Mouse (Mus musculus) intestine, postnatal 0 days (tissue): ENCODE measurements around the gene C130050O18Rik. TPM values are rescaled to one million over a fixed set of nuclear protein-coding genes. Genes with fewer than 3 reads are reported as not detected.
A peak's percentile ranks its signal among the peaks of the same experiment; 100 is the strongest.

Experiments
- ATAC-seq: fragments of 200-750 bp; cut with Nextera tagmentation; 2 replicates; pipeline ENCODE4 v1.8.0; 2017; ENCODE audit warnings: mild to moderate bottlenecking, moderate TSS enrichment, moderate library complexity
- H3K27ac ChIP-seq: fragments of 300-500 bp; sonication (generic); 2 replicates; pipeline ENCODE4 v1.5.1; 2014; ENCODE audit warnings: mild to moderate bottlenecking, low read depth, low read length, moderate library complexity
- H3K27me3 ChIP-seq: fragments of 300-500 bp; sonication (generic); replicated peaks from 2 replicates; pipeline ENCODE4 v1.6.1; 2014; ENCODE audit warnings: low read length, mixed read lengths; ENCODE audit not compliant: control insufficient read depth, insufficient read depth
- H3K36me3 ChIP-seq: fragments of 300-500 bp; sonication (generic); 2 replicates; pipeline ENCODE4 v1.6.1; 2014; ENCODE audit warnings: mild to moderate bottlenecking, moderate library complexity; ENCODE audit not compliant: control insufficient read depth, insufficient read depth
- H3K4me1 ChIP-seq: fragments of 300-500 bp; sonication (generic); replicated peaks from 2 replicates; pipeline ENCODE4 v1.6.1; 2014; ENCODE audit warnings: antibody characterized with exemption, low read length, mixed read lengths; ENCODE audit not compliant: control insufficient read depth, insufficient read depth
- H3K4me2 ChIP-seq: fragments of 300-500 bp; sonication (generic); replicated peaks from 2 replicates; pipeline ENCODE4 v1.6.1; 2014; ENCODE audit warnings: low read depth, mild to moderate bottlenecking, moderate library complexity
- H3K4me3 ChIP-seq: fragments of 300-500 bp; sonication (generic); 2 replicates; pipeline ENCODE4 v1.5.1; 2014; ENCODE audit warnings: low read depth, low read length
- H3K9ac ChIP-seq: fragments of 300-500 bp; sonication (generic); 2 replicates; pipeline ENCODE4 v1.6.1; 2014; ENCODE audit warnings: mild to moderate bottlenecking, low read depth, low read length
- H3K9me3 ChIP-seq: fragments of 300-500 bp; sonication (generic); 2 replicates; pipeline ENCODE4 v1.6.1; 2016; ENCODE audit warnings: mixed run types; ENCODE audit not compliant: control insufficient read depth
- CTCF ChIP-seq: sonication (generic); IDR thresholded peaks from 2 replicates; pipeline ENCODE4 v1.5.1; 2016; ENCODE audit warnings: low read depth, mild to moderate bottlenecking, control low read depth, antibody characterized with exemption, moderate library complexity
- WGBS: fragments of 180-500 bp; shearing (Covaris S2); extraction: QIAGEN DNeasy Blood & Tissue Kit; methylation state at CpG from one replicate; pipeline ENCODE4 v1.1.7; 2014; 5-methylcytosine and 5-hydroxymethylcytosine counted together
- polyA plus RNA-seq: library from polyadenylated mRNA; unstranded; fragments of >200 nt; fragmentation: Nextera tagmentation; extraction: Ambion mirVana; gene quantifications from 2 replicates; pipeline ENCODE4 v1.2.1, GENCODE M21; 2015

C130050O18Rik gene
- polyA plus RNA-seq, 1 experiment from 2014 or later: 0.76 TPM

DNA sequence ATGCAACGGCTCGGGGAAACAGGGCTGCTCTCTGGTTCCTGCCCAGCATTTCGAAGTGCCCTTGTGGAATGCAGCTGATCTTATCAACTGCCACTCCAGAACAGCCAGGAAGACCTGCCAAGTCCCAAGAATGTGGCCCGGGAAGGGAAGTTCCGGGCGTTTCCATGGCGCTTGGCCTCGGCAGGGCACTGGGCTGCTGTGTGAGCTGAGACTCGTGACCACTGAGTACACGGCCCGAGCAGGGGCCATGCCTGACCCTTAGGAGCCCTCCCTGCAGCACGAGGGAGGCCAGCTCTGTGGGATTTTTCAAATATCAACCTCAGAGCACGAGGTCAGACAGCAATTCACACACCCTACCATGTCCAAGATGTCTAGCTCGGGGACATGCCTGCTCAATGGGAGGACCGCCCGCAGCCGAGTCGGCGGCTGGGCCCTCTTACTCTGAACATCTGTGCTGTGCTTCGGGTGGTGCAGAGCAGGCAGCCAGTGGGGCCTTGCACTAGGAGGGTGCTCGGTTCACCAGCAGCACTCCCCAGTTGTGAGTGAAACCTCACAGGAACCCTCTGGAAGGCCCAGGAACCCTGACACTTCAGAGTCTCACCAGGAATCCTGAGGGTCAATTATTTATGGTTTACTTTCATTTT, 26.0 kb upstream of the C130050O18Rik start:
- 20% methylated on average over 21 of the region's 21 CpGs for WGBS
- peak overlapping the region; percentile 32 for H3K4me2 ChIP-seq

GRCm38 (mm10) chr5:139379771-139380384, 25.2 kb upstream of the C130050O18Rik start:
- 13% methylated on average over 8 of the region's 8 CpGs for WGBS
- peak overlapping the region; percentile 71 for H3K4me3 ChIP-seq
- H3K9ac ChIP-seq: peak overlapping the region; percentile 62
- peak overlapping the region; percentile 98 for H3K4me2 ChIP-seq
- ATAC-seq: no peak
- no peaks in the 10 kb centered on the region for H3K9me3 ChIP-seq
- H3K27ac ChIP-seq: peak overlapping the region; percentile 46; the same call in 1 of the 2 replicates
- H3K27me3 ChIP-seq: no peaks in the 10 kb centered on the region
- TF ChIP-seq CTCF: no peak
- H3K36me3 ChIP-seq: no peaks in the 10 kb centered on the region
- H3K4me1 ChIP-seq: peaks cover 16% of the 10 kb centered on the region; the same call in 1 of the 2 replicates

More for the DNA sequence above, 26.0 kb upstream of the C130050O18Rik start:
- no peaks in the 10 kb centered on the region for H3K9me3 ChIP-seq
- no peak overlapping the region for H3K4me3 ChIP-seq
- H3K27me3 ChIP-seq: no peaks in the 10 kb centered on the region
- H3K9ac ChIP-seq: no peak overlapping the region
- peak overlapping the region; percentile 64 for H3K27ac ChIP-seq
- no peaks in the 10 kb centered on the region for H3K36me3 ChIP-seq
- ATAC-seq: no peak
- peaks cover 16% of the 10 kb centered on the region; the same call in 1 of the 2 replicates for H3K4me1 ChIP-seq
- TF ChIP-seq CTCF: no peak

- ATAC-seq: peak; percentile 72
Measured at GRCm38 (mm10) chr5:139380385-139381248, 24.5 kb upstream of the C130050O18Rik start.

GRCm38 (mm10) chr5:139381586-139382513, 23.2 kb upstream of the C130050O18Rik start:
- Histone ChIP-seq H3K4me3 (no peak overlapping the region), H3K4me1 (peaks cover 16% of the 10 kb centered on the region; the same call in 1 of the 2 replicates), H3K9ac (no peak overlapping the region), H3K27ac (no peak overlapping the region), H3K9me3 (no peaks in the 10 kb centered on the region), H3K36me3 (no peaks in the 10 kb centered on the region), H3K27me3 (no peaks in the 10 kb centered on the region), H3K4me2 (peak overlapping the region; percentile 98)
- WGBS: 63% methylated on average over 18 of the region's 18 CpGs
- no peak for TF ChIP-seq CTCF
- no peak for ATAC-seq

More at GRCm38 (mm10) chr5:139380385-139381248, 24.5 kb upstream of the C130050O18Rik start:
- Histone ChIP-seq H3K27ac (peak overlapping the region; percentile 68), H3K4me1 (peaks cover 16% of the 10 kb centered on the region; the same call in 1 of the 2 replicates), H3K36me3 (no peaks in the 10 kb centered on the region), H3K4me2 (peak overlapping the region; percentile 98), H3K9me3 (no peaks in the 10 kb centered on the region), H3K27me3 (no peaks in the 10 kb centered on the region), H3K4me3 (peak overlapping the region; percentile 71), H3K9ac (peak overlapping the region; percentile 62)
- TF ChIP-seq CTCF: no peak
- 1% methylated on average over 72 of the region's 73 CpGs for WGBS

- Histone ChIP-seq H3K27ac (peak overlapping the region; percentile 28; the same call in 1 of the 2 replicates), H3K4me2 (peak overlapping the region; percentile 98; the same call in 1 of the 2 replicates), H3K4me3 (no peak overlapping the region), H3K27me3 (no peaks in the 10 kb centered on the region), H3K9me3 (no peaks in the 10 kb centered on the region), H3K9ac (no peak overlapping the region), H3K4me1 (peaks cover 16% of the 10 kb centered on the region; the same call in 1 of the 2 replicates), H3K36me3 (no peaks in the 10 kb centered on the region)
- ATAC-seq: no peak
- WGBS: 50% methylated on average over 8 of the region's 8 CpGs
- no peak for TF ChIP-seq CTCF
Measured at GRCm38 (mm10) chr5:139382760-139383159, 22.3 kb upstream of the C130050O18Rik start.
